Mouse (Mus musculus) lung, postnatal 25 days (tissue): ENCODE results near the gene Appl1.

ENCODE experiments used
- DNase-seq: peaks from one replicate; pipeline ENCODE4 v3.0.0; 2022; ENCODE audit warnings: low spot score

The Appl1 gene

DNA sequence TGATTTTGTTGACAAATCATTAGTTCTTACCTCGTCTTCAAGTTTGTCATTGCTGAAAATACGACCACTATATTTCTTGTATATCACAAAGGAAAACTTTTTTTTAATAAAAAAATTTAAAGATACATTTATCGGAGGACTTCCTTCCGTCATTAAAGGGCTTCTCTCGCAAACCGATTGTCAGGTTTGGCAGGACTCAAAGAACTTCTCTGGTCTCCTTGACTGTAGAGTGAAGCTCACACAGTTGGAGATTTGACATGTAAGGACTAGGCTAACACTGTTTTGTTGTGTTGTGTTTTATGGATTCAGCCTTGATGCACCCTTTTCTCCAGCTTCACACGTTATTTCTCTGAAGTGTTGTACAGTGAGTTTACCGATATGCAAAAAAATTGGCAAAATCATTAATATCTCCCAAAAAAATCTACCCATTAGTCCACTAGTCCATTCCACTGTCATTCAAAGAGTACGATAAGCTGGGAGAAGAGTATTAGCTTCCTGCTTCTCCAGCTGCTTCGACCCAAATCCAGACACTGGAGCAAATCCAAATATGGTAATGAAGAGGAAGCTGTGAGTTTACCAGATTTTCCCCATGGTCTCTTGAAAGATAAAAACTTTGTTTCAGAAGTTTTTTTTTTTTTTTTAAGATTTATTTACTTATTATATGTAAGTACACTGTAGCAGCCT lies at the start of gene Appl1:
Gene Appl1, minus strand, starts transcription at position 127 of the 684 bp plus-strand sequence.
- DNase-seq: no peak

- DNase-seq: peak; percentile 48
These were observed 48.8 kb upstream of the Appl1 start for GRCm38 (mm10) chr14:27019850-27020249.

- no peak for DNase-seq
These were observed 46.9 kb upstream of the Appl1 start for GRCm38 (mm10) chr14:27017936-27018335.

DNA sequence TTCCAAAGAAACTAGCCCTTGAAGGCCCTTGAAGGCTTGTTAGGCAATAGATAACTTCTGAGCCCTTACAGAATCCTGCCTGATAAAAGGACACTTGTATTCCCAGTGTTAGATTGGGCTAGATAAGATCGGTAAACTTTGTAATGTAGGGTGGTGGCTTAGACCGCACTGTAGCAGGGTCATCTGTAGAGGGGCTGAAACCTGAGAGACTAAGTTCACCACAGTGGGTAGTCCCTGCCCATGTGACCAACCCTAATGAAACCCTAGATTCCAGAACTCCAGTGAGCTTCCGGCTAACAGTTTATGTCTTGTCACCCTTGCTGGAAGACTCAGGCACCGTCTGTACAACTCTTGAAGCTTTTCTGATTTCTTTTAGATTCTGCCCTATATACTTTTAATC lies 42.6 kb upstream of the Appl1 start:
- DNase-seq: peak; percentile 24

- DNase-seq: no peak
These were observed 40.5 kb upstream of the Appl1 start for GRCm38 (mm10) chr14:27011561-27011960.

DNA sequence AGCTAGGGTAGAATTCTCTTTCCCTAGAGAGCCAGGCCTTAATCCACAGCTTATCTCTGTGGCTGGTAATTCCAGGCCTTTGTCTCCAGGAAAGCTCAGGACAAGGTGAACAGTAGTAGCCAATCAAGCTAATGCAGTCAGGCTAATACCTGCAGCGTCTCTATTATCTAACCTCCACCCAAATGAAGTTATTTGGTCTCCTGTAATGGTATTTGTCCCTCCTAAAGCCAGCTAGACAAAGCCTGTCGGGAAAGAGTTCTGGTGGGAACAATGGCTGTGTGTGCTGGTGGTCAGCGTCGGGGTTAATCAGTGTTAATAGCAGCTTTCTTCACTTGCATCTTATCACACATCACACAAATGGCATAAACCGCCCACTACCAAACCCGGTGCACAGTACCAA lies 34.9 kb upstream of the Appl1 start:
- DNase-seq: no peak

DNA sequence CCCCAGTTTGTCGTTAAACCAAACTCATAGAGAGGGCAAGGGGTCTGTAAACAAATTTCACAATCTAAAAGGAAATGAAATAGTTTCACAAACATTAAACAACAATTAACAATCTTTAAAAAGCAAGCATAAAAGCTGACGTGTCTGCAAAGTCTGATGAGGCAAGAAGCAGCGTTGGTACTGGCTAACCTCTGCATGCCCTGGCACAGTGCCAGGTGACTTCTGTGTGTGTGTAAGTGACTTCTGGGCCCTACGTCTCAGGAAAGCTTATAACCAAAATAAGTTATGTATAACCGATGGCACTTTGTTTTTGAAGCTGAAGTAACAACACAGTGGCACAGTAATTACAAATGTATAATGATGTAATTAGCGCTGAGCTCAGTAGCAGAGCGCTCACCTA lies 33.9 kb upstream of the Appl1 start:
- no peak for DNase-seq

DNA sequence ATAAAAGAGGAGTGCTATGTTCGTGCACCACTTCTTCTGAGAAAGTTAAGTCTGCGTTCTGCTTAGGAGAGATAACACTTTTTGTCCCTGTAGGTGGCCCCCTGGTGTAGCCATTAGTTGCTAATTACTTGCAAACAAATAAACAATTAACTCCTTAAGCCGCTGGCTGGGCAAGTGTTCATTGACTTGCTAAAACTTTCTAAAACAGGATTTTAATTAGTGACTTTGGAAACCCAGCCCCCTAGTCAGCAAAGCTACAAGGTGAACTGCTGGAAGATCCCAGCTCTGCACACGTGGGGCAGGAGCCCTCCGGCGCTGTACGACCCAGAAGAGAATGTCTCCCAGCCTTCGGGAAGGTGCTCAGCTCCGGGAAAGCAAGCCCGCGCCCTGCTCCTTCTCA lies 29.4 kb upstream of the Appl1 start:
- no peak for DNase-seq

GRCm38 (mm10) chr14:26996257-26996656 lies 25.2 kb upstream of the Appl1 start:
- DNase-seq: no peak

DNA sequence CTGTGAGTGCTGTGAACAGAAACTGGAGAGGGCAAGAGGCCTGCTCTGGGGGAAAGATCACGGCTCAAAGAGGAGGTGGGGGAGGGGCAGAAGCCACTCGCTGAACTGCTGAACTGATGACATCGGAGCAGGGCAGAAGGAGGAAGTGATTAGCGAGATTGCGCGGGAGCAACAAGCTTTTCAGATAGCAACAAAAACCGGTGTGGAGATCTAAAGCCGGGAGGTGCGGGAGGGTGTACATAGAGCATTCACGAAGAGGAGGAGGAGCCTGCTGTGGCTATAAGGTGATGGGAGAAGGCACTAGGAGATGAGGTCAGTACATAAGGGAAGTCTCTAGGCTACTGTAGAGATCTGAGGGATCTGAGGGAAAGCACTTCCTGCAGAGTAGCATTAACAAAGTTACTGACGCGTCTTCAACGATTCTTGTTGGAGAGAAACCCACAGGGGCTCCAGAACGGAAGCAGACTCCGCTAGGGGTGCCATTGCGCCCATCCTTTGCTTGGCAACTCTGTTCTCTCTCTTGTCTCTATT lies 23.2 kb upstream of the Appl1 start, which contains the start of gene Hesx1:
Gene Hesx1, plus strand, starts transcription at position 206 of the 531 bp plus-strand sequence.
- DNase-seq: peak; percentile 25

DNA sequence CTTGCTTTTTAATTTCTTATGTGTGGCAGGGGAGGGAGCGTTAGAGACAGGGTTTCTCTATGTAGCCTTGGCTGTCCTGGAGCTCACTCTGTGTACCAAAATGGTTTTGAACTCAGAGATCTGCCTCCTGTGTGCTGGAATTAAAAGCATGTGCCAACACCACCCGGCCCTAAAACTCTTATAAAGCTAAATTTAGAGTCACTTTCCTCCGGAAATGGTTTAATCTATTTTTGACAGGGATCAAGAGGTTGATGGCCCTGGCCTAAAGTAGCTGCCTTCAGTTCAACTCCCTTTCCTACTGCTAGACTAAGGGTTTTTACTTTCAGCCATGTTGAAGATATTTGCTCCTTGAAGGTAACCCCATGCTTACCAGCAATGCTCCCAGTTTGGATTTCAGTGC lies 22.4 kb upstream of the Appl1 start:
- DNase-seq: no peak

GRCm38 (mm10) chr14:26991622-26992021 lies 20.6 kb upstream of the Appl1 start:
- DNase-seq: no peak

- DNase-seq: no peak
These were observed 17.7 kb upstream of the Appl1 start for GRCm38 (mm10) chr14:26988694-26989093.

DNA sequence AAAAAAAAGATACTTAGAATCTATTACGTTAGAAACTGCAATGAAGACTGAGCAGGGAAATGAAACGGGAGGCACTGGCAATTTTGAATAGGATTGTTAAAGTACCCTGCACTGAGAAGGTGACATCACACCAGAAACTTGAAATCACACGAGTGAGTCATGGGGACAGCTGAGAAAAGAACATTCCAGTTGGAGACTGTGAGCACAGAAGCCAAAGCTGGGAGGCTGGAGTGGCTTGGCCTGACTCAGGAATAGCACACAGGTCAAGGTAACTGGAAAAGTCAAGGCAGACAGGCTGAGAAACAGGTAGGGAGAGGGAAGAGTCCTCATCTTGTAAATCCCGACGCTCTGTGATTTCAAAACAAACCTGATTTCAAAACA lies 11.1 kb upstream of the Appl1 start:
- no peak for DNase-seq

DNA sequence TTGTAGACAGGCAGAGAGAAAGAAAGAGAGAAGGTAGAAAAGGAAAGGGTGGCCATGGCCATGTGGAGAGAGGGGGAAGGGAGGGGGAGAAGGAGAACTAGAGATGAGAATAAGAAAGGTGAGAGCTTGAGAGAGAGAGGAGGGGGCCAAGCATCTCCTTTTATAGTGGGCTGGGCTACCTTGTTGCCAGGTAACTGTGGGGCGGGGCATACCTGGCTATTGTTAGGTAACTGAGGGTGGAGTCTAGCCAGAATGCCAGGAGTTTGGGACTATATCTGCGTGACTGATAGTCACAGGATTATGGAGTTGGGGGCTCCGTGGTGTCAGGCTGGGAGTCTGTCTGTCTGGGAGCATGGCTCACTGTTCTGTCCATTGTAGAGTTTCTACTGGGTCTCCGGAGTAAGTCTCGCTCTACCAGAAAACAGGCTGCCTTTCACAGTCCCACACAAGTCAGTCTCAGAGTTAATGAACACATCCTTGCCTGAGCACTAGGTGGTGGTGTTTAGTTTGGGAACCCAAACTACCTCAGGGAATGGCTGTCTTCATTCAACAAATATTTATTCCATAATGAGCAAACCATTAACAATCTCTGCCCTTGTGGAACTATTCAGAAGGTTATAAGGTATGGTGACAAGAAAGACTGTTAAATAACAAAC lies 10.6 kb upstream of the Appl1 start:
- DNase-seq: no peak

- no peak for DNase-seq
These were observed 10.0 kb upstream of the Appl1 start for GRCm38 (mm10) chr14:26981021-26981420.

- DNase-seq: no peak
These were observed 8.8 kb upstream of the Appl1 start for GRCm38 (mm10) chr14:26979808-26980207.

DNA sequence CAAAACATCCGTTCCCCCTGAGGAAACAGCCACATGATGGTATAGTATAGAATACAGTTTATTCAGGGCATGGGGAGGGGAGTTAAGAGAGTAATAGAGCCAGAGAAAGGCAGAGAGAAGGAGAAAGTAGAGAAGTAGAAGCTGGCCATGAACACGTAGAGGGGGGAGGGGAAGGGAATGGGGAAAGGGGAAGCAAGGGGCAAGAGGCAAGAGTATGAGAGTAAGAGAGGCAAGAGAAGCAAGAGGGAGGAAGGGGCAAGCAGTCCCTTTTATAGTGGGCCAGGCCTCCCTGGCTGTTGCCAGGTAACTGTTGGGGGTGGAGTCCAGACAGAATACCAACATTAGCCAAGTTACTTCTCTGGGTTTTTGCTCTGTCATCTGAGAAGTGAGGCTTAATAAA lies 6.5 kb upstream of the Appl1 start:
- no peak for DNase-seq

- no peak for DNase-seq
These were observed 5.2 kb upstream of the Appl1 start for GRCm38 (mm10) chr14:26976212-26976611.

DNA sequence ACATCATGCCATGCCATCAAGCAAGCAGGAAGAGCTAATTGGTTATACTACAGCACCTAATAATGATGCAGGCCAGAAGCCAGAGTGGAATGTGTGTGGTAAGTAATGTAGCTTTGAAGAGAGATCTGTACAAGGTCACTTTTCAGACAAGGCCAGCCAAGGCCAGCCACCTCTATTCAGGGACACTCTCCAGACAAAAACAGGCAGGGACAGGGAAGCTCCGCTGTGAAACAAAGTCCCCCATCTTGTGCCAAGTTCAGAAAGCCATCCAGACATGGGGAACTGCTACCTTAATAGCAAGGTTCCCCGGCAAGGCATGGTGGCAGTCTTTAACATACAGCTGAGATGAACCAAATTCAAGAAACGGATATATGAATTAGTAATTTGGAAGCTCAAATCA lies 4.5 kb upstream of the Appl1 start:
- DNase-seq: no peak

- no peak for DNase-seq
These were observed 2.1 kb upstream of the Appl1 start for GRCm38 (mm10) chr14:26973089-26973488.

GRCm38 (mm10) chr14:26970439-26970932 lies 546 bp downstream of the Appl1 start:
- peak; percentile 96 for DNase-seq

GRCm38 (mm10) chr14:26969856-26970407 lies 1.1 kb downstream of the Appl1 start:
- peak; percentile 40 for DNase-seq
